Mouse (Mus musculus) lung, embryonic 15.5 days (tissue): ENCODE data around the gene Serinc1. TPM values are rescaled to one million over a fixed set of nuclear protein-coding genes. Genes with fewer than 3 reads are reported as not detected.

Experiments used
- ATAC-seq: fragments of 200-750 bp; cut with Nextera tagmentation; 2 replicates; pipeline ENCODE4 v1.8.0; 2017; ENCODE audit warnings: moderate number of reproducible peaks, borderline replicate concordance; ENCODE audit not compliant: low FRiP score, low TSS enrichment; ENCODE audit errors: extremely low read depth
- H3K27ac ChIP-seq: fragments of 300-500 bp; sonication (generic); 2 replicates; pipeline ENCODE4 v1.5.1; 2015; ENCODE audit warnings: moderate library complexity, mild to moderate bottlenecking, inconsistent platforms
- H3K27me3 ChIP-seq: fragments of 300-500 bp; sonication (generic); 2 replicates; pipeline ENCODE4 v1.6.1; 2015; ENCODE audit warnings: inconsistent platforms
- H3K36me3 ChIP-seq: fragments of 300-500 bp; sonication (generic); 2 replicates; pipeline ENCODE4 v1.6.1; 2015; ENCODE audit warnings: inconsistent platforms
- H3K4me1 ChIP-seq: fragments of 300-500 bp; sonication (generic); 2 replicates; pipeline ENCODE4 v1.6.1; 2015; ENCODE audit warnings: inconsistent platforms
- H3K4me2 ChIP-seq: fragments of 300-500 bp; sonication (generic); 2 replicates; pipeline ENCODE4 v1.6.1; 2015; ENCODE audit warnings: inconsistent platforms, mild to moderate bottlenecking, moderate library complexity
- H3K4me3 ChIP-seq: fragments of 300-500 bp; sonication (generic); 2 replicates; pipeline ENCODE4 v1.5.1; 2015; ENCODE audit warnings: mild to moderate bottlenecking, inconsistent platforms
- H3K9ac ChIP-seq: fragments of 300-500 bp; sonication (generic); 2 replicates; pipeline ENCODE4 v1.6.1; 2015; ENCODE audit warnings: inconsistent platforms
- H3K9me3 ChIP-seq: fragments of 300-500 bp; sonication (generic); 2 replicates; pipeline ENCODE4 v1.6.1; 2016; ENCODE audit warnings: inconsistent platforms
- WGBS: fragments of 180-500 bp; shearing (Covaris S2); methylation state at CpG from one replicate; pipeline ENCODE4 v1.1.7; 2015; 5-methylcytosine and 5-hydroxymethylcytosine counted together
- polyA plus RNA-seq: library from polyadenylated mRNA; unstranded; fragments of >200 nt; fragmentation: Nextera tagmentation; extraction: Ambion mirVana; gene quantifications from 2 replicates; pipeline ENCODE4 v1.2.1, GENCODE M21; 2015

Serinc1 gene
- polyA plus RNA-seq, 1 experiment from 2014 or later = 132 TPM

- H3K27ac ChIP-seq = no peak overlapping the region
- peaks cover 11% of the 10 kb centered on the region; the same call in 1 of the 2 replicates for H3K36me3 ChIP-seq
- 59% methylated on average over 2 of the region's 2 CpGs for WGBS
- H3K4me1 ChIP-seq = peaks cover 18% of the 10 kb centered on the region
- peak overlapping the region; percentile 83; the same call in 1 of the 2 replicates for H3K9ac ChIP-seq
- H3K9me3 ChIP-seq = no peaks in the 10 kb centered on the region
- no peaks in the 10 kb centered on the region for H3K27me3 ChIP-seq
- H3K4me3 ChIP-seq = peak overlapping the region; percentile 93
- ATAC-seq = no peak
- H3K4me2 ChIP-seq = peak overlapping the region; percentile 65
Measured at GRCm38 (mm10) chr10:57531076-57531475, 1.3 kb downstream of the Serinc1 start.

DNA sequence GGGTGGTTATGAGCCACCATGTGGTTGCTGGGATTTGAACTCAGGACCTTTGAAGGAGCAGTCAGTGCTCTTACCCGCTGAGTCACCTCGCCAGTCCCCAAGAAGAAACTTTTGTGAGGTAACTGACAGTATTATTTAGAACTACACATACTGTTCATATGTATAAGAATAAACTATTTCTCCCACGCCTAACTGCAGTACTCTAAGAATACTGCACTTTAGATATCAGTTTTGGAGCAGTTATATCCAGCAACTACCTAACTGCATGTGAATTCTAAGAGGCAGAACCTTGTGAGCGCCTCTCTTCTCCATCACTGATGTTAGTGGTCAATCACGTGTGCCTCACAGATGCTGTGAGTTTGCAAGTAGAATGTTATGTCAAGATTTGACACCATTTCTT is 5.9 kb downstream of the Serinc1 start:
- Histone ChIP-seq H3K27ac (no peak overlapping the region), H3K4me3 (no peak overlapping the region), H3K36me3 (peaks cover 41% of the 10 kb centered on the region), H3K9ac (no peak overlapping the region), H3K4me1 (peaks cover 18% of the 10 kb centered on the region), H3K9me3 (no peaks in the 10 kb centered on the region), H3K27me3 (no peaks in the 10 kb centered on the region), H3K4me2 (no peak overlapping the region)
- WGBS = 90% methylated on average over 5 of the region's 5 CpGs
- ATAC-seq = no peak

DNA sequence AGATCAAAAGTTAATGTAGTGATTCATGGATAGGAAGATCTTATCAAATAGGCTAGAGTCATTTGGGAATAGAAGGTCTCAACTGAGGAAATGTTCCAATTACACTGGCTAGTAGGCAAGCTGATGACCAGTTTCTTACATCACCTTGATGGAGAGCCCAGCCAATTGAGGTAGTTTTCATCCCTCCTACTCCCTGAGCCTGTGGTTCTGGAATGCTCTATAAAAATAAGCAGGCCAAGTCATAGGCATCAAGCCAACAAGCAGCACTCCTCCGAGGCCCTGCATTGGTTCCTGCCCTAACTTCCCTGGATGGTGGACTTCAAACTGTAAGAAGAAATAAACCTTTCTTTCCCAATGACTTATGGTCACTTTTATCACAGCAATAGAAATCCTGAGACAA is 17.1 kb downstream of the Serinc1 start:
- no peaks in the 10 kb centered on the region for H3K9me3 ChIP-seq
- no peaks in the 10 kb centered on the region for H3K27me3 ChIP-seq
- H3K36me3 ChIP-seq = peaks cover 70% of the 10 kb centered on the region
- no peak overlapping the region for H3K4me3 ChIP-seq
- no peak overlapping the region for H3K27ac ChIP-seq
- no peaks in the 10 kb centered on the region for H3K4me1 ChIP-seq
- H3K4me2 ChIP-seq = no peak overlapping the region
- 67% methylated on average over 1 of the region's 1 CpGs for WGBS
- no peak for ATAC-seq
- no peak overlapping the region for H3K9ac ChIP-seq

- Histone ChIP-seq H3K4me3 (no peak overlapping the region), H3K36me3 (peaks cover 67% of the 10 kb centered on the region), H3K9me3 (no peaks in the 10 kb centered on the region), H3K27ac (no peak overlapping the region), H3K9ac (no peak overlapping the region), H3K27me3 (no peaks in the 10 kb centered on the region), H3K4me2 (no peak overlapping the region), H3K4me1 (no peaks in the 10 kb centered on the region)
- no peak for ATAC-seq
- WGBS = 89% methylated on average over 2 of the region's 2 CpGs
Measured at GRCm38 (mm10) chr10:57514616-57515015, 17.7 kb downstream of the Serinc1 start.

GRCm38 (mm10) chr10:57499414-57500156 is 32.7 kb downstream of the Serinc1 start:
- H3K4me2 ChIP-seq = no peak overlapping the region
- no peak overlapping the region for H3K9ac ChIP-seq
- 72% methylated on average over 9 of the region's 9 CpGs for WGBS
- H3K4me1 ChIP-seq = no peaks in the 10 kb centered on the region
- no peaks in the 10 kb centered on the region for H3K9me3 ChIP-seq
- no peaks in the 10 kb centered on the region for H3K27me3 ChIP-seq
- H3K36me3 ChIP-seq = 0 out of 2 replicates have a peak, but pooled peaks cover 8% of the 10 kb centered on the region
- no peak overlapping the region for H3K4me3 ChIP-seq
- no peak overlapping the region for H3K27ac ChIP-seq
- ATAC-seq = no peak

DNA sequence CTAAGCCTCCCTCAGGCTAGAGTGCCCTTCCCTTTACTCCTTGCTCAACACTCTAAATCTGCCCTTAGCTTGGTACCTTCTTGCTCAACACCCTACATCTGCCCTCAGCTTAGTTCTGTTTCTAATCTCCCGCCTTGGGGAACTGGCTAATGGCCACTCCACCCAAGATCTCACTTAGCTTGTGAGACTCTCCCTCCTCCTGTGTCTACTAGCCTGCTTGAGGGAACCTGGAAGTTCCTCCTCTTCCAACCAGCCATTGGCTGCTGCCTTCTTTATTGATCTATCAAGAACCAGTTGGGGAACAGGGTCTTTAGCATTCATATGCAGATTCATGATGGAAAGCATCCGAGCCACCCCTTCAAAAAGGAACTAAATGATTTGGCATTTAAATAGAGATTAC is 40.3 kb downstream of the Serinc1 start:
- Histone ChIP-seq H3K4me3 (no peak overlapping the region), H3K9ac (no peak overlapping the region), H3K27me3 (no peaks in the 10 kb centered on the region), H3K36me3 (0 out of 2 replicates have a peak, but pooled peaks cover 4% of the 10 kb centered on the region), H3K9me3 (no peaks in the 10 kb centered on the region), H3K4me2 (no peak overlapping the region), H3K4me1 (peaks cover 8% of the 10 kb centered on the region; the same call in 1 of the 2 replicates), H3K27ac (no peak overlapping the region)
- no peak for ATAC-seq
- 92% methylated on average over 2 of the region's 2 CpGs for WGBS

GRCm38 (mm10) chr10:57488591-57488990 is 43.7 kb downstream of the Serinc1 start:
- Histone ChIP-seq H3K9ac (no peak overlapping the region), H3K4me2 (no peak overlapping the region), H3K27me3 (no peaks in the 10 kb centered on the region), H3K27ac (no peak overlapping the region), H3K36me3 (no peaks in the 10 kb centered on the region), H3K4me3 (no peak overlapping the region), H3K9me3 (no peaks in the 10 kb centered on the region), H3K4me1 (peaks cover 8% of the 10 kb centered on the region; the same call in 1 of the 2 replicates)
- no peak for ATAC-seq

DNA sequence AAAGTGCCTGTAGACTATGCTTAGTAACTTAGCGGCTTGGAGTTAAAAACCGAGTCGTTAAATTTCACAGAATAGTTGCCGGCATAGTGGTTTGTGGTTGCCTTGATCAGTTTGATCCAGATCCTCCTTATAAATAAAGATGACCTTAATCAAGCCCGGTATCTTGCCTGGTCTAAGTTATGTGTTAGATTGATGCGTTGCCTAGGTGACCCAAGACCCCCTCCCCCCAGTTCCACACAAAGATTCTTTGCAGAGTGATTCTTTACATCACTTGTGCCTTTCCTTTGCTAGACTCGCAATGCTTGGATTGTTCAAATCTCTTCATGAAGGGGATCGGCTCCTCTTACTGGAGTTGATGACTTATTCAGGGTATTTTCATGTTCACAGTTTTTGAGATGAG is 45.1 kb downstream of the Serinc1 start:
- Histone ChIP-seq H3K4me1 (peaks cover 8% of the 10 kb centered on the region; the same call in 1 of the 2 replicates), H3K27me3 (no peaks in the 10 kb centered on the region), H3K4me3 (peak overlapping the region; percentile 83), H3K9me3 (no peaks in the 10 kb centered on the region), H3K9ac (peak overlapping the region; percentile 93), H3K4me2 (peak overlapping the region; percentile 59), H3K36me3 (no peaks in the 10 kb centered on the region), H3K27ac (0 out of 2 replicates have a peak overlapping the region, but pooled peaks have one; percentile 97)
- no peak for ATAC-seq
- WGBS = 0% methylated on average over 8 of the region's 8 CpGs

GRCm38 (mm10) chr10:57486542-57487071 is 45.7 kb downstream of the Serinc1 start:
- Histone ChIP-seq H3K4me1 (peaks cover 8% of the 10 kb centered on the region; the same call in 1 of the 2 replicates), H3K4me2 (peak overlapping the region; percentile 59), H3K36me3 (no peaks in the 10 kb centered on the region), H3K9me3 (no peaks in the 10 kb centered on the region), H3K27me3 (no peaks in the 10 kb centered on the region), H3K4me3 (peak overlapping the region; percentile 83), H3K27ac (peak overlapping the region; percentile 97), H3K9ac (peak overlapping the region; percentile 93)
- peak; percentile 89 for ATAC-seq
- WGBS = 0% methylated on average over 63 of the region's 65 CpGs

DNA sequence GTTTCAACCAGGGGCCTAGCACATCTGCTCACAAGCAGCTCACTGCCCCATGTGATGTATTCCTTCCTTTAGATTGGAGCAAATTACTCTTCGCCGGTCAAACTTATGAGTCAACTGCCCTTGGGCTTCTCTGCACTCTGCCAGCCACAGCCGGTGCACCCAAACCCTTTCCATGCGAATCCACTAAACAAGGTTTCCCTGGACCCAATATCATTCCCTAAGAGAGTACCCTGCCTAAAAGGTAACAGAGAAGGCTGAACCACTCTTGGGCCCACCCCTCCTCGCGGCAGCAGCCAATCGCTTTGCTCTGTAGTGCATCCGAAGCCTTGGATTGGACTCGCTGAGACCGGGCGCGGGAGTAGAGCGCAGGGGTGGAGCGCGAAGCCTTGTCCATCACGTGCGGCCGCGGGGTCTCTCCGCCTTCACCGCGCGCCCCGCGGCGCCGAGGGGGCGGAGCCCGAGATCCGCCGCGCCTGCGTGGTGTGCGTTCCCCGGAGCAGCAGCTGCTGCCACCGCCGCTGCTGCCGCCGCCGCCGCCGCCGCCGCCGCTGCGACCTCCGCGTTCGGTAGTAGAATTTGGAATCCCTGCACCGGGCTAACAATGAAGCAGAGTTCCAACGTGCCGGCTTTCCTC is 46.3 kb downstream of the Serinc1 start, which contains the start of gene Hsf2:
Hsf2 (plus strand) TSS at position 478 of the 634 bp plus-strand sequence.
- Histone ChIP-seq H3K9me3 (no peaks in the 10 kb centered on the region), H3K27me3 (no peaks in the 10 kb centered on the region), H3K36me3 (no peaks in the 10 kb centered on the region), H3K4me2 (peak within 1 kb of the TSS; percentile 59), H3K27ac (peak within 1 kb of the TSS; percentile 97), H3K4me3 (peak within 1 kb of the TSS; percentile 83), H3K4me1 (peaks cover 8% of the 10 kb centered on the region; the same call in 1 of the 2 replicates), H3K9ac (peak within 1 kb of the TSS; percentile 93)
- ATAC-seq = peak; percentile 100
- WGBS = 1% methylated on average over 48 of the region's 52 CpGs

DNA sequence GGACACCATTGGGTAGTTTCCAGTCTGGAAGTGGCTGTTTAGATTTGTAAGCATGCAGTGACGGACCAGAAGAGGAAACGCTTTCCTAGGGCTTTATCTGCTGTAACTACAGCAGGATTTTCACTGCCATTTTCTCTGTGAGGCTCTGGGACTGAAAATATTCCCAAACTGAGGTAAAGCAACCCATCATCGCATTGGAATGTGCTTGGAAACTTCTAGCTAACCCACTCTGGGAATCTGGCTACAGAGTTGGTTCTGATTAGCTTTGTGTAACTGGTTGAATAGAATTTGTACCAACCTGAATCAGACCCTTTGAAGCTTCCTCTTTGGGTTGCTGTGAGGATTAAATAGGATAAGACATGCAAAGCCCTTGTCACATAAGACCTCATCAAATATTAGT is 47.6 kb downstream of the Serinc1 start:
- no peak overlapping the region for H3K4me2 ChIP-seq
- no peak for ATAC-seq
- 80% methylated on average over 3 of the region's 3 CpGs for WGBS

DNA sequence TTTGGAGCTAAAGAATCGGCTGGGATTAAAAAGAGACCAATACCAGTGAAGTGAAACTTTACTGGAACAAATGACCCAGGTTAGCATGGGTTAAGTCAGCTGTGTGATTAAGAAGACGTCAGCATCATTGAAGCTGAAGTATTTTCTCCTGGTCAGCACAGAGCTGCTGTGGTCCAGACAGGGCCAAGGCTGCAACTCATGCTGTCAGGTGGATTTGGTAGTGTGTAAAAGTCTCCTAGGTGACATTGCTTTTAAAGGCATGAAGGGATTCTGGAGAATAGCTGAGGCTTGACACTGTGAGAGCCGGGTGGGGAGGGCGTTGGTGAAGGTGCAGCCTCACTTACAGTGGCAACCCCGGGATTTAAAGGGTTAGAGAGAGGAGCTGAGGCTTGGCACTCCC is 50.6 kb downstream of the Serinc1 start:
- H3K9ac ChIP-seq = no peak overlapping the region
- H3K27me3 ChIP-seq = no peaks in the 10 kb centered on the region
- no peak overlapping the region for H3K4me3 ChIP-seq
- no peaks in the 10 kb centered on the region for H3K36me3 ChIP-seq
- H3K4me2 ChIP-seq = no peak overlapping the region
- no peaks in the 10 kb centered on the region for H3K4me1 ChIP-seq
- WGBS = 35% methylated on average over 5 of the region's 5 CpGs
- no peak overlapping the region for H3K27ac ChIP-seq
- no peaks in the 10 kb centered on the region for H3K9me3 ChIP-seq
- ATAC-seq = no peak

More for the DNA sequence above, 47.6 kb downstream of the Serinc1 start:
- H3K27me3 ChIP-seq = no peaks in the 10 kb centered on the region
- no peak overlapping the region for H3K9ac ChIP-seq
- peaks cover 8% of the 10 kb centered on the region; the same call in 1 of the 2 replicates for H3K4me1 ChIP-seq
- H3K4me3 ChIP-seq = no peak overlapping the region
- H3K9me3 ChIP-seq = no peaks in the 10 kb centered on the region
- no peaks in the 10 kb centered on the region for H3K36me3 ChIP-seq
- H3K27ac ChIP-seq = no peak overlapping the region
